Mouse (Mus musculus) kidney, adult 8-10 months (tissue): ENCODE measurements at regions not wholly inside any gene's neighbourhood (a gene's known extent, or its start where the extent isn't known, plus 50 kb on each side); places are given as distances from the start of the nearest gene placed in this dataset.

ENCODE experiments used
- DNase-seq, 2 experiments: peaks; one replicate each; pipeline ENCODE4 v3.0.0; 2022

DNA sequence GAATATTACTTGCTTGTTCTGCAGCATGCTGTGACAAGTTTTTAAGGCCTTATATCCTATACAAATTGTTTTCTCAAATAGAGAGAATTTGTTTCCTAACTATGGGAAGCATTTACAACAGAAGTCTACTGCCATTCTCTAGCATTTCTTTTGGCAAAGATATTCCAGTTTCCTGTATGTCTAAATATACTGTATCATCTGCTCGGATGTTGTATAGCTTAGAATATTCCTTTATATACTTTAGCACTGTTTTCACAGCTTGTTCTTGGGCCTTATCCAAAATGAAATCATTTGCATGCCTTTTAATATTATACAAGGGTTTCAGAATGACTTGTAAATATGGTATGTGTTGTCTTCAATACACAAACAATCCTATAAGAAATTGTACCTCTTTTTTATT lies 92.1 kb upstream of the Ins2 start:
- no peak for DNase-seq

DNA sequence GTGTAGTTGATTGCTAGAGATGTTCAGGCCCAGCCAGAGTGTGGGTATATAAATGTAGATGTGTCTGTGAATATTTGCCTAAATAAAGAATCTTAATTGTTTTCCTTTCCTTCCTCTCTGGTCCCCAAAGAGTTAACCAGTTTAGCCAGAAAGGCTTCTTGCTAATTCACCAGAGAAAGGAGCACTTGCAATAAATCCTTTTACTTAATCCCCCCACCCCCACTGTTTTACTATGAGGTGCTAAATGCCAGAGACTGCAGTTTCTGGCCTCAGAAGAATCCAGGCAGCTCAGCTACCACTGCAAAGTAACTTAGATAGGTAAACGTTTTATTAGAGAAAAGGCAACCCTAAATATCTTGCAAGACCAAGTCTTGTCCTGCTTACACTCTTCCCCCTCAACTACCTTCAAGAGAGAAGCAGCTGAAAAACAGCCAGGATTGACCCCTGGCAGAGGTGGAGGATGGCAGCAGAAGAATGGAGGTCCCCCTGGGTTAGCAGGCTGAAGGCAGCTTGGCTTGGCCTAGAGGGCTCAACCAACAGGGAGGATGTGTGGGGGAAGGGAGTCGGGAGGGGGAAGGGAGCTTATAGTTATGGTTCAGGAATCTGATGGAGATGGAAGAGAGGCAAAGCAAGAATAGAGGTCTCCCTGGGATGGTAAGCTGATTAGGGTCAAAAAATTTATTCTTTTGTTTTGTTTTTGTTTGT lies 87.9 kb upstream of the Ins2 start:
- no peak for DNase-seq

GRCm38 (mm10) chr7:142810711-142811110 lies 67.5 kb upstream of the Ins2 start:
- no peak for DNase-seq

GRCm38 (mm10) chr7:142799424-142799823 lies 56.2 kb upstream of the Ins2 start:
- peak; percentile 21 to 54 for DNase-seq

GRCm38 (mm10) chr7:142794481-142794880 lies 51.3 kb upstream of the Ins2 start:
- no peak for DNase-seq
